Mouse (Mus musculus) cerebellum, postnatal 14 days (tissue): ENCODE data around the gene Zfp85.
"Not testable (repeated sequence)": the region's sequence is repeated elsewhere in the genome, so short reads cannot be mapped to it uniquely, and the experiment has no call there.

Experiments used
- DNase-seq, 2 experiments: peaks; one replicate each; pipeline ENCODE4 v3.0.0; 2021; ENCODE audit warnings: mixed read lengths in 2 of 2

Gene Zfp85

DNA sequence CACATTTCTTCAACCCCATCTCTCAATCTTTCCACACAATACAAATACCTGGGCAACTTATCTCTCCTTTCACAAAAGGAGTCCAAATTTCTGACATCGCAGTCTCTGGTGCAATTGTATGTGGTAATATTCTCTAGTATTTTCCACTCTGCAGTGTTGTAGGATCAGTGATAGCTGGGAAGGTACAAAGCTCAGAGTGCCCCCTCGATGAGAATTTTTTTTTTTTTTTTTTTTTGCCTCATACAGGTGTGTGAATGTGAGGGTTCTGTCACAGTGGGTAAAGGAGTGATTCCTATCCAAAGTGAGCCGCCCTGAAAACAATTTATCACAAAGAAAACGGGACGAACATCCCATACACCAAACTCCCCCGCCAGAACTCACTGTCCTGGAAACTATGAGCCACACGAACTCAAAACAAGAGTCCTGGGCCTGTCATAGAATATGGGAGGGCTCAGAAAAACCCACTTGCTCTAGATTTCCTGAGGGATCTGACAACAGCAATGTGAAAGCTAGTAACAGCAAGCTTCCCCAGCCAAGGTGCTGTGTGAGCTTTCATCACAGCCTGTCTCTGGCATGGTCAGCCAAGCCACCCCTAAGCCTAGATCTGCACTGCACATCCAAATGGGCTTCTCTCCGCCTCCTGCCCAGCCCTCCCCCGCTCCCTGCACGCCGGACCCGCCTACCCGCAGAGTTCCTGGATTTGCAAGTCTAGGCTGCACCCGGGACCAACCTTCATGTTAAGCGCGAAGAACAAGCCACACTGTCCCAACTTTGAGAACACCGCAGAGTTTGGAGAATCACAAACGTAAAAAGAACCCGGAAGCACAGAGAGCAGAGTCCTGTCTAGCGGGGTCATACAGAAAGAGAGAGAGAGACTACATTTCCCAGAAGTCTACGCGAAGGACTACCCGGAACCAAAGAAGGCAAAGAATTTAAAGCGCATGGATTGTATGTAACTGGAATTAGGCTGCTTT, at the start of gene Zfp85:
Gene Zfp85, minus strand, starts transcription at position 896 of the 974 bp plus-strand sequence.
- DNase-seq: peak; percentile 74 to 76

DNA sequence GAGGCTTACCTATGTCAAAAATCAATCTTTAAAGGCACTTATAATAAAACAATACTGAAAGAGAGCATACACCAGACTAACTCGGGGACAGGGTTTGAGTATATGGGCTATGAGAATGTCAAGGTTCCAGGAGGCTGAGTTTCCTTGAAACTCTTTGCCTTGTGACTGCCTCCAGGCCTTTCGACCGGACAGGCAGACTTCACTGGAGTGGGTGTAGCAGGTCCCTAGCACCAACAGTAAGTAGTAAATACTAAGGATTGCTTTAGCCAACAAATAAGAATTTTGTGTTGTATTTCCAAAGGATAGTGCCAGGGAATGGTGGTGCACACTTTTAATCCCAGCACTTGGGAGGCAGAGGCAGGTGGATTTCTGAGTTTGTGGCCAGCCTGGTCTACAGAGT, 44.1 kb upstream of the Zfp85 start:
- not testable (repeated sequence) for DNase-seq

DNA sequence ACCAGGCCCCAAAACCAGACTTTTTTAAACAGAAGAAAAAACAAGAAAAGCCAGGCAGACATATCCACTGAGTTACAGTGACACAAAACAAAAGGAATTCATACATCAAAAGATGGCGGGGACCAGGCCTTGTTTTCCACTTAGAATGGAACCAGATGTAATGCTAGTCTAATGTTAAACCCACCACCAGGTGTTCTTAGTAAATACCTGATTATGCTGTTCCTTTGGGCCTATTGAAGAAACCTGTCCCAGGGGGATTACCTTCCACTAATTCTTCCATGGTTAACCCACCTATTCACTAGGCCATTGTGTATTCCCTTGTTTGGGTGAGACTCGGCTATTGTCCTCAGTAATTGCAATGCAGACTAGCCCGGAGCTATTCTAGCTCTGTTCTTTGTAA, 43.6 kb upstream of the Zfp85 start:
- DNase-seq: no peak

DNA sequence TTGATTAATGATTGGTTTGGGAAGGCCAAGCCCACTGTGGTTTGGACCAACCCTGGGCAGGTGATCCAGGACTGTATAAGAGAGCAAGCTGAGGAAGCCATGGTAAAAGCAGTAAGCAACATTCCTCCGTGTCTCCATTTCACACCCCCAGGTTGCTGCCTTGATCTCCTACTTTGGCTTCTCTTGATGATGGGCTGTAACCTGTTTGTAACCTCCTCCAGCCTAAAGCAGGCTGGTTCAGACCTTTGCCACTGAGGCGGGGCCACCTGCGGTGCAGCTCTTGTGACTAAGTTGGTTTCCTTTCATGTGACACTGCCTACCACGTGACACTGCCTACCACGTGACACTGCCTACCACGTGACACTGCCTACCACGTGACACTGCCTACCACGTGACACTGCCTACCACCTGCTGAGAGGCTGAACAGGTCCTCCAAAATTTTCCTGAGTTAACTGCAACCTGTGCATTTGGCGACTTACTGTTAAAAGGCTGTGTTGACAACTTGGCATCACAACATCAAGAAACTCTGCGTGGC, 37.0 kb upstream of the Zfp85 start:
- DNase-seq: no peak

DNA sequence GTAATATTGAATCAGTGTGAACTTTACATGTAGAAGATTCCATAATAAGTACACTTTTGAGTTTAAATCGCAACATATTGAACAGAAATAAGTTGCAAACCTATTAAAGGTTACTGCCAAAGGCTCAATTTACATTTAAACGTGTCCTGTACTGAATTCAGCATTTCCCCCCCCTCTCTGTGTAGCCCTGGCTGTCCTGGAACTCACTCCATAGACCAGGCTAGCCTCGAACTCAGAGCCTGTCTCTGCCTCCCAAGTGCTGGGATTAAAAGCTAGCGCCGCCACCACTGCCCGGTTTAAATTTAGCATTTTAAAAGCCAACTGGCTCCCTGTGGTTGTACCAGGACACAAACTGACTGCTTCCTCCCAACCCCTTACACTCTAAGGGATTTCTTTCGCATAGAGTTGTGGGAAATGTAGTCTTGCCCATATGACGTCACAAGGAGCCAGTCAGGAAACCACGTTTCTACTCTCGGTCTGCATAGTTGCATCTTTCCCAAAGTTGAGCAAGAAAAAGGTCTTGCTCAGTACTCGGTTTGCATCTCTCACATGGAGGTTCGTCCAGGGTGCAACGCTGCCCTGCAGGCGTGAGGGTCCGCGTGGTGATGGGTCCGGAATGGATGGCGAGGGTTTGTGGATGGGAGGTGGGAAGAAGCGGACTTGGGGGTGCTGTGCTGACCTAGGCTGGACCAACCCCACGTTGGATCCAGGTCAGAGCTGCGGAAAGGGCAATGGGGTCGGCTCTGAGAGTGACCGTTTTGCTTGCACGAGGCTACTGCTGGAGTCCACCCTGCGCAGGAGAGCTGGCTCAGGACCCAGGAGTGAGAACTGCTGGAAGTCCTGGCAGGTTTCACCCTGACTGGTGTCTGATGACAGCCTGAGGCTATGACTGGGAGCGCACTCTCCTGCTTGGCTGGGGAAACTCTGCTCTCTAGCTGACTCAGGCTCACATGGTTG, 24.5 kb upstream of the Zfp85 start, which contains the start of gene Zfp493:
Gene Zfp493, plus strand, starts transcription at position 429 of the 957 bp plus-strand sequence.
- peak; percentile 61 to 82 for DNase-seq

DNA sequence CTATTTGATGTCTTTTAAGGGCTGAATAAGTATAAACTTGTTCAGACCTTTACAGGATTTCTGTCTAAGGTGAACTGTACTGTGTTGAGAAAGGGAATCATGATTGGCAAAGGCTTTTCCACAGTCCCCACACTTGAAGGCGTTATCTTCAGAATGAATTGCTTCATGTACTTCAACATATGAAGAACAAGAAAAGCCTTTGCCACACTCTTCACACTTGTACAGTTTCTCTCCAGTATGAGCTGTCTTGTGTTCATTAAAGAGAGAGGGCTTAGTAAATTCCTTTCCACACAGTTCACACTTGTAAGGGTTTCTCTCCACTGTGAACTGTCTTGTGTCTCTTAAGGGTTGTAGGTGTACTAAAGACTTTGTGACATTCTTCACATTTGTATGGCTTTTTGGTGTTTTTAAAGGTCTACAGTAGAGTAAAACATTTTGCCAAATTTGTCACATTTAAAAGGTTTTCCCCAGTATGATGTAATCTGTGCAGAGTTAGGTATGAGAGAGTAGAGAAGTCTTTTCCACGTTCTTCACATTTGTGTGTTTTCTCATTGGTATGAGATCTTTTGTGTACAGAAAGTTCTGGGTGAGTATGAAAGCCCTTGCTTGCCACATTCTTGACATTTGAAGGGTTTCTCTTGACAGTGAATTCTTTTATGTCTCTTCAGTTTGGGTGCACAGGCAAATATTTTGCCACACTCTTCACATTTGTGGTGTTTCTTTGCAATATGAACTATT, 8.2 kb upstream of the Zfp85 start:
- no peak for DNase-seq

DNA sequence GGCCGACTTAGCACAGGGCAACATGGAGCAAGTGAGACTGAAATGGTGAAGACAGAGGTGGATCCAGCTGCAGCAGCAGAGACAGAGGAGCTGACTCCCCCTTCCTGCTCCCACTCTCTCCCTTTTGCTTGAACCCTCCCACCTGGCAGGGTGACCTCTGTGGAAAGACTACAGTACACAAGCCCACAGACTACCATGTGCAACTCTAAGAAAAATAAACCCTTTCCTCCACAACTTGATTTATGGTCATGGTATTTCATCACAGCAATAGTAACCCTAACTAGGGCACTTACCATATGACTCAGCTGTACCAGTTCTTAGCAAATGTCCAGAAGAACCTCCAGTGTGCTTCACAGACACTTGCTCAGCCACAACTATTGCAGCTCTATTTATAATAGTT, 4.9 kb upstream of the Zfp85 start:
- no peak for DNase-seq

DNA sequence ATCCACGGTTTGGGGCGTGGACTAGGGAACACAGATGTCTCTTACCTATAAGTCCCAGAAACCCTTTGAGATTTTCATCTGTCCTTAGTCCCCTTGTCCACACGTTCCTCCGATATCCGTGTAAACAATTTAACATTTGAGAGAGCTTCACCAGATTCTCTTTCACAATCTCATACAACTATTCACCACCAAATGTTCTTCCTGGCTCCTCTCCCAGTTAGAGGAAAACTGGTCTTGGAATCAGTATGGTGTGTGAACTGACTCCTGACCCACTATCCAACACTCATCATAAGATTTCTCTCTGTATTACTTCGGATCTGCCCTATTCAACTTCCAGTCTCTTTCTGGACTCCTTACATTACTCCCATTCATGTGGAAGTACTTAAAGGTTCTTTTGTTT, 733 bp upstream of the Zfp85 start:
- DNase-seq: no peak

DNA sequence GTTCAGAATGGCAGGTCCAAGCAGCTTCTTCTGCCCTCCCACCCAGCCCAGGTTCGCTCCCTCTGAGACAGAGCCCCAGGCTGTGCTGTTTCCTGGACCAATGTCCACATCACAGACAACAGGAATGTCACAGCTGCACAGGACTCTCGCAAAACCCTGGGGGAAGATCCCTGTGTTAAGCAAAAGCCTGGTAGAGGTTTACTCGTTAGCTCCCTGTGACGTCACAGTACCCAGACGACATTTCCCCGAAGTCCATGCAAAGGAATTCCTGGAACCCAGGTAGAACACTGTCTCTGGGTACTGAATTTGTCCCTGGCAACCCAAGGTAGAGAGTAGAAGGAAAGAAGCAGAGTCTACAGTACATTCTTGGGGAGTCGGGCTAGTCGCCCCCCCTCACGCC, 11.1 kb downstream of the Zfp85 start:
- DNase-seq: no peak

DNA sequence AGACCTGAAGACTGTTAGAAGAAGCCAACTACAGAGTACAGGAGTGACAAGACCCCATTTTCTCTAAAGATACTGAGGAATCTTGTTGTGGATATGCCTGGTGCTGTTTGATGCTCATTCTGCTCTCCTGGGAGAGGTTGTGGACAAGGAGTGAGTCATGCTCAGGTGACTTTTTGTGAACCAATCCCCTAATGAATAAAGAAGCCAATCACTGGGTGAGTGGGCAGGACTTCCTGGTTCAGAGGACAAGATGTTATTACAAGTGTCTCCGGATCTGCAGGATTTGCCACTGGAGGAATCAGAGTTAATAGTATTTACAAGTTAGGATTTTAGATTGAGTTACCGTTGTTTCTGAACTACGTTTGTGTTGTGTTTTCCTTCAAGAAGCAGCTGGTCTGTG, 12.1 kb downstream of the Zfp85 start:
- no peak for DNase-seq

DNA sequence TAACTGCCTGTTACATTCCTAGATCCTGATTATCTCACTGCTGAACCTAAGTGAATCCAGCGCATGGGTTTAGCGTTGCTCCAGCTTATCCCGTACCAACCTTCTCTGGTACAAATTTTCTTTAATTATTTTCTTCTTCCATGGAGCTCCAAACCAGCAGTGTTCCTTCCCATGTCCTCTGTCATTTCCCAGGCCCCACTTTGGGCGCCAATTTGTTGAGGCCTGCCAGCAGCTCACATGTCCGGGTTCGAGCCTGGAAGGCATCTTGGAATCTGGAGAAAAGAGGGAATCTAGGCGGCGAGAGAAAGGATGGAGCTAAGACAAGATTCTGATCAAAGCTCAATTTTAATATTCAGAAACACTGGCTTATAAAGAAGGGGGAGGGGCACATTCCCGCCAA, 20.6 kb downstream of the Zfp85 start:
- not testable (repeated sequence) for DNase-seq

DNA sequence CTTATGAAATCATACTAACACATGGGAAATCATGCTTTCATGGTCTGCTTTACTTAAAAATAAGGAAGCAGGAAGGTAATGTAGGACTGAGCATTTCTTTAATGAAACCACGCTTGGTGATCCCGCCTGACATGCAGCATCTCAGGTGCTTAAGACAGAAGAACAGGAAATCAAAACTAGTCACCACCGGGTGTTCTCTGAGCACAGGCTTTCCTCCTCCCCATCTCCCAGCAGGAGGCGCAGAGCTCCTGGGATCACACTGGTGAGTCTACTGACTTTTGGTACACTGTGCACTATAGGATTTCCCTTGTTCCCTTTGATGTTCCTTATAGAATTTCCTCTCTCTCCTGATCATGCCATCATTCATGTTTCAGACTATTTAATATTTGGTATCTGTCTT, 25.6 kb downstream of the Zfp85 start:
- peak; percentile 28 to 35 for DNase-seq

DNA sequence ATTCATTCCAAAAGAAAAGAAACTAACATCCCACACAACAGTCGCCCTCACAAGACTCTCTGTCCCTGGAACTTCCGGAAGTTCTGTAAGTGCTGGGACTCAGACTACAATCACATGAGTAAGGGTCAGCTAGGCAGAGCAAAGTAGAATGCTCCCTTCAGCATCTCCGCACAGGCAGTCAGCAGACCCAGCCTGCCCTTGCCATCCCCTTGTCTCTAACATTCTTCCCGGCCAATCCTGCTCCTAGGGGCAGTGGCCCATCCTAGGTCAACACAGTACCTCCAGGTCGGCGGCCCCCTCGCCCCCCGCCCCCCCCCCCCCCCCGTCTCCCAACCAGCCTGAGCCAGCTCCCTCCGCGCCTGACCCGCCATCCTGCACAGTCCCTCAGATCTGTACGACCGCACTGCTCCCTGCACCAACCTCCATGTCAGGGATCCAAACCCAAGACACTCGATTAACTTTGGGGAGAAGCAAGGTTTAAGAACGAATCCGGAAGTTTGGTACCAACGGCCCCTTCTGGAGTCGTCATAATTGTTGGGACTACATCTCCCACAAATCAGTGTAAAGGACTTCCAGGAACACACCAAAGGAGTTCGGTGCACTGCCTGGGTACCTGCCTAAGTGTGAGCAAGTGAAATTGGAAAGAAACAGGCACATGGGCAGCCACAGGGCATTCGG, 26.2 kb downstream of the Zfp85 start, which contains the start of gene Zfp65:
Gene Zfp65, minus strand, starts transcription at position 533 of the 678 bp plus-strand sequence.
- peak; percentile 61 to 70 for DNase-seq

DNA sequence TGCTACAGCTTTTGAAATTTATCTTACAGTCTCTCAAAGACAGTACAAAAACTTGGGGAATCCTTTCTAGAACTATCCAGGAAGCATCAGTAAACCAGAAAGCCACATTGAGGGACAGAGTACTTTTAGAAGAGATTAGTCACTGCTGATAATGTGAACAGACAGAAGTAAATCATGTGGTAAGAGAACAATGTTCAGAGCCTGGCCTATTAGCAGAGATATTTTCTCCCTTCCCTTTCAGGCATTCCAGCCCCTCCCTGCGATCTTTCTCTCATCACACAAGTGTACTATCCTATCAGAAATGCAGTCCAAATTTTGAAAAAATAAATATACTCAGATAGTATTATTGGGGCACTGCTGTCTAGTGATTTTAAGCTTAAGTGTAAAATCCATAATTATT, 26.9 kb downstream of the Zfp85 start:
- no peak for DNase-seq

DNA sequence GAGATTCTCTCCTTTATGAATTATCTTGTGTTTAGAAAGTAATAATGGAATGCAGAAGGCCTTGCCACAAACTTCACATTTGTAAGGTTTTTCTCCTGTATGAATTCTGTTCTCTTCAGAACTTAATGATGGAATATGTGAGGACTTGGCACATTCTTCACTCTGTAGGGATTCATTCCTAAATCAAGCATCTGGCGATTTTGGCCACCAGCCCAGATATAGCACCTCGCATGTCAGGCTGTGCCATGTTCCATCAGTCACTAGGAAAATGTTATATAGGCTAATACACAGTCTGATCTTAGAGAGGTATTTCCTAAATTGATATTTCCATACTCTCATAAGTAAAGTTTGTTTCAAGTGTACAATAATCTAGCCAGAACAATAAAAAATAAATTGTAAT, 29.7 kb downstream of the Zfp85 start:
- DNase-seq: peak; percentile 30 to 44

DNA sequence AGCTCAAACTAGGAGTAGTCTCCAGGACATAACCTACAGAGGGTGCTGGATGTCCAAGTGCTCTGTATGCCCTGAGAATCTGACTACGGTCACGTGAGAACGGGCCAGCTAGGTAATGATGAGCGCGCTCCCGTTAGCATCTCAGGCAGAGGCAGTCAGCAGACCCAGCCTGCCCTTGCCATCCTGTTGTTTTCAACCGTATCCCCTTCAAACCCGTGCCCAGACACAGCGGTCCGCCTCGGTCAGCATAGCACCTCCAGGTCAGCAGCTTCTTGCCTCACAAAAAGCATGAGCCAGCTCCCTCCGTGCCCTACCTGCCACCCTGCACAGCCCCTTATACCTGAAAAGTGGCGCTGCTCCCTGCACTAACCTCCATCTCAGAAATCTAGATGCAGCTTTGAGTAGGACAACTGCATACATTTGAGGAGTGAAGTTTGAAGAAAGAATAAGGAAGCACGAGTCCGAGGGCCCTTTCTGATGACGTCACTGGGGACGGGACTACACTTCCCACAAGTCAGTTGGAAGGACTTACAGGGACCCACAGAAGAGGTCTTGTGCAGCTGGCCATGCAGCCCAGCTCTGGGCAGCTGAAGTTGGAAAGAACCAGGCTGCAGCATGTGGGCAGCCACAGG, 31.1 kb downstream of the Zfp85 start:
- peak; percentile 90 to 91 for DNase-seq
